Mouse (Mus musculus) midbrain, embryonic 12.5 days (tissue): ENCODE measurements around the gene Irak3. TPM values are rescaled to one million over a fixed set of nuclear protein-coding genes. Genes with fewer than 3 reads are reported as not detected.

Source experiments
- ATAC-seq: fragments of 200-750 bp; cut with Nextera tagmentation; 2 replicates; pipeline ENCODE4 v1.8.0; 2017; ENCODE audit warnings: low read depth, moderate TSS enrichment, moderate library complexity; ENCODE audit not compliant: low FRiP score
- H3K27ac ChIP-seq: fragments of 300-500 bp; sonication (generic); replicated peaks from 2 replicates; pipeline ENCODE4 v1.5.1; 2016; ENCODE audit warnings: mild to moderate bottlenecking
- H3K27me3 ChIP-seq: fragments of 300-500 bp; sonication (generic); 2 replicates; pipeline ENCODE4 v1.6.1; 2016; ENCODE audit warnings: mild to moderate bottlenecking
- H3K36me3 ChIP-seq: fragments of 300-500 bp; sonication (generic); 2 replicates; pipeline ENCODE4 v1.6.1; 2016
- H3K4me1 ChIP-seq: fragments of 300-500 bp; sonication (generic); 2 replicates; pipeline ENCODE4 v1.6.1; 2016
- H3K4me2 ChIP-seq: fragments of 300-500 bp; sonication (generic); replicated peaks from 2 replicates; pipeline ENCODE4 v1.6.1; 2016; ENCODE audit warnings: mild to moderate bottlenecking, moderate library complexity
- H3K4me3 ChIP-seq: fragments of 300-500 bp; sonication (generic); 2 replicates; pipeline ENCODE4 v1.5.1; 2016; ENCODE audit warnings: mild to moderate bottlenecking
- H3K9ac ChIP-seq: fragments of 300-500 bp; sonication (generic); replicated peaks from 2 replicates; pipeline ENCODE4 v1.6.1; 2016; ENCODE audit warnings: mild to moderate bottlenecking, moderate library complexity
- H3K9me3 ChIP-seq: fragments of 300-500 bp; sonication (generic); 2 replicates; pipeline ENCODE4 v1.6.1; 2016; ENCODE audit warnings: mild to moderate bottlenecking
- WGBS: fragments of 180-500 bp; shearing (Covaris S2); methylation state at CpG from one replicate; pipeline ENCODE4 v1.1.7; 2016; 5-methylcytosine and 5-hydroxymethylcytosine counted together
- polyA plus RNA-seq: library from polyadenylated mRNA; unstranded; fragments of >200 nt; fragmentation: Nextera tagmentation; extraction: Ambion mirVana; gene quantifications from 2 replicates; pipeline ENCODE4 v1.2.1, GENCODE M21; 2016

The Irak3 gene
- polyA plus RNA-seq, 1 experiment from 2014 or later: 0.40 TPM

DNA sequence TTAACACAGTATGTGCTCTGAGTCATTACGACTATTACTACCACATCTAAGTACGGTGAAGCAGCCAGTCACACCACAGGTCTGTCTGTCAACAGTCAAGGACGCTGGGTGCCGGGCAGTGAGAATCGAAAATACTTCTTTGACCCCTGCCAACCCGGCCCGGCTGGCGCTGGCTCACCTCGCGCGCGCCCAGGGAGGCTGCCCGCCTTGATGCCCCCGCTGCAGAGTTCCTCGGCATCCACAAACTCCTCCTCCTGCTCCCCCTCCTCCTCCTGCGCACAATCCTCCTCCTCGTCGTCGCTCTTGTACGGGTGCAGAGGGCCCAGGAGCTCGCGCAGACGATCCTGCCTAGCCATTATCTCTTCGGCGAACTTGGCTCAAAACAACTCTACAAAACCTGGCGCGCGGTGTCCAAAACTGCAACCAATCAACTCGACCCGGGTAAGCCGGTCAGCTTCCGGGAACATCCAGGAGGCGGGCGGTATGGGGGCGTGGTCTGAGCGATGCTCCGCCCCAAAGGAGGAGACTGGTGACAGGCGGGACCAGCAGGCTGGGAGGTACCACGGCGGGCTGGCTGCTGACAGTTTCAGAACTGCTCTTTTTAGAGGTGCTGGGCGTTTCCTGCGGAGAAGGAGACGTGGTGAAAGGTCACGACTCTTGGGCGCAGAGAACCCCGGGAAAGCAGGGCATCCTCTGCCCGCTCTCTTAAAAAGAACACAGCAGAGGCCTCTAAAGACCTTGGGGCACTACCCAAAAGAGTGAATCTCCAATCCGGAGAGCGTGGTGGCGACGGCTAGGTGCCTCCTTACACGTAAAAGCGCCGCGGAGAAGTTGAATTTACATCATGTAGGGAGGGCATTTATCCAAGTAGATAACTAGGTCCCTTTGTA is 89.2 kb downstream of the Irak3 start, which contains the start of gene Helb:
Gene Helb, minus strand, starts transcription at position 481 of the 890 bp plus-strand sequence.
- Histone ChIP-seq H3K27me3 (0 out of 2 replicates have a peak, but pooled peaks cover 6% of the 10 kb centered on the region), H3K4me1 (peaks cover 9% of the 10 kb centered on the region), H3K36me3 (no peaks in the 10 kb centered on the region), H3K9ac (peak within 1 kb of the TSS; percentile 61), H3K4me3 (peak within 1 kb of the TSS; percentile 76), H3K4me2 (peak within 1 kb of the TSS; percentile 84), H3K9me3 (no peaks in the 10 kb centered on the region), H3K27ac (no peak within 1 kb of the TSS)
- ATAC-seq: peak; percentile 99
- under 1% methylated on average over 55 of the region's 55 CpGs for WGBS

DNA sequence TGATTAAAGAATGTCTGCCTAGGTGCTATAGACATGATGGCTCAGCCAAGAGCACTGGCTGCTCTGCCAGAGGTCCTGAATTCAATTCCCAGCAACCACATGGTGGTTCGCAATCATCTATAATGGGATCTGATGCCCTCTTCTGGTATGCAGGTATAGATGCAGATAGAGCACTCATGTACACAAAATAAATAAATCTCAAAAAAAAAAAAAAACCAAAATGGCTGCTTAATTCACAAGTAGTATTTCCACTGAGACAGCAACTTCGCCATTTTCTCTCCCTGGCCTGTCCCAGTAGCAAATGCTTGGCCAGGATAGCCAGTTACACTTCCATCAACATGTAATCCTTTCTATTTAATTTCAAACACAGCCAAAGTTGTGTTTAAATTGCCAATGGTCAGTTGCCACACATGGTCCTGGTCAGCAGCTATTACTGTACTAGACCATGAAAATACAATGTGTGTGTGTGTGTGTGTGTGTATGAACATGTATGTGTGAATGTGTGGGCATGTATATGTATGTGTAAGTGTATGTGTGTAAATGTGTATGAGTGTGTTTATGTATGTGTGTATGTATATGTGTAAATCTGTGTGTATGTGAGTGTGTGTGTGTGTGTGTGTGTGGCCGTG is 90.1 kb downstream of the Irak3 start:
- no peaks in the 10 kb centered on the region for H3K9me3 ChIP-seq
- H3K27ac ChIP-seq: no peak overlapping the region
- H3K4me3 ChIP-seq: peak overlapping the region; percentile 76
- H3K9ac ChIP-seq: no peak overlapping the region
- H3K27me3 ChIP-seq: 0 out of 2 replicates have a peak, but pooled peaks cover 6% of the 10 kb centered on the region
- H3K36me3 ChIP-seq: 0 out of 2 replicates have a peak, but pooled peaks cover 1% of the 10 kb centered on the region
- ATAC-seq: no peak
- peaks cover 9% of the 10 kb centered on the region for H3K4me1 ChIP-seq
- peak overlapping the region; percentile 84 for H3K4me2 ChIP-seq
- 73% methylated on average over 3 of the region's 3 CpGs for WGBS

DNA sequence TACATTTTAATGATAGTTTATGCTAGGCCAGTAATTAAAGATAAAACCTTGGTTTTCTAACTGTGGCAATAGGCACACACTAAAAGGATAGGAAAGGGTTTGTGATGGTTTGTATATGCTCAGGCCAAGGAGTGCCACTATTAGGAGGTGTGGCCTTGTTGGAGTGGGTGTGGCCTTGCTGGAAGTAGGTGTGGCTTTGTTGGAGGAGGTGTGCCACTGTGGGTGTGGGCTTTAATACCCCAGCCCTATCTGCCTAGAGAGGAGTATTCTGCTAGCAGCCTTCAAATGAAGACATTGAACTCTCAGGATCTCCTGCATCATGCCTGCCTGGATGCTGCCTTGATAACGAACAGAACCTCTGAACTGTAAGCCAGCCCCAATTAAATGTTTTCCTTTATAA is 101.1 kb downstream of the Irak3 start:
- H3K9me3 ChIP-seq: no peaks in the 10 kb centered on the region
- 96% methylated on average over 1 of the region's 1 CpGs for WGBS
- no peak for ATAC-seq
- no peaks in the 10 kb centered on the region for H3K27me3 ChIP-seq
- H3K4me3 ChIP-seq: no peak overlapping the region
- H3K9ac ChIP-seq: no peak overlapping the region
- H3K27ac ChIP-seq: no peak overlapping the region
- peaks cover 20% of the 10 kb centered on the region; the same call in 1 of the 2 replicates for H3K36me3 ChIP-seq
- H3K4me2 ChIP-seq: no peak overlapping the region
- H3K4me1 ChIP-seq: no peaks in the 10 kb centered on the region

DNA sequence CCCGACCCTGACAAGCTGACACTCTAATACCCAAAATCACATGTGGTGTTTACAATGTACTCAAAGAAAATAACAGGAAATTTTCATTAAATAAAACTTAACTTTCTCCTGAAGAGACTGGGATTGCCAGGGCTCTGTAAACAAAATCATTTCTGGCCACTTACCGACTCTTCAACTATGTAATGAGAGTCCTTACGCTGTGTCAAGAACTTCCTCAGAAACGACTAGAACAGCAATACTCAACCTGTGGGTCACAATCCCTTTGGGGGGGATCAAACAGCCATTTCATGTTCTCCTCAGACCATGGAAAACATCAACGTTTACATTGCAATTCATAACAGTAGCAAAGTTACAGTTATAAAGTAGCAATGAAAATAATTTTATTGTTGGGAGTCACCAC is 104.4 kb downstream of the Irak3 start:
- H3K36me3 ChIP-seq: peaks cover 23% of the 10 kb centered on the region

DNA sequence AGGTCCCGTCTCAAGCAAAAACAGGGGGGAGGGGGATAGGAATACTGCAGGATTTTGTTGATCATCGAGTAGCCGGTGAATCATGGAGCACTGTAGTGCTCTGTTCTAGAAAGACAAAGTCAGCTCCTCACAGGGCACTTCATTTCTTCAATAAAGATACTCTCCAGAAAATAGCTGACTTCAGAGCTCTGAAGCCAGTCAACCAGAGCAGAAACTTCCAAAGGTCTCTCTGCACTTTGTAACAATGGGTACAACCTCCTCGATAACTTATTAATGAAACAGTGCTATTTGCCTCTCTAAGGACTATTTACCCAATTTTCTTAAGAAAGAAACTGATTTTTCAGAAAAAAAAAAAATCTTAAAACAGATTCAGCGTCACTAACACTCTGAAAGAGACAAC is 106.2 kb downstream of the Irak3 start:
- Histone ChIP-seq H3K27me3 (no peaks in the 10 kb centered on the region), H3K9ac (no peak overlapping the region), H3K4me2 (no peak overlapping the region), H3K9me3 (no peaks in the 10 kb centered on the region), H3K27ac (no peak overlapping the region), H3K4me1 (no peaks in the 10 kb centered on the region), H3K4me3 (no peak overlapping the region), H3K36me3 (peaks cover 20% of the 10 kb centered on the region)
- WGBS: 93% methylated on average over 5 of the region's 5 CpGs
- ATAC-seq: no peak

More for the DNA sequence above, 104.4 kb downstream of the Irak3 start:
- Histone ChIP-seq H3K27ac (no peak overlapping the region), H3K27me3 (no peaks in the 10 kb centered on the region), H3K4me2 (no peak overlapping the region), H3K4me1 (no peaks in the 10 kb centered on the region), H3K9ac (no peak overlapping the region), H3K9me3 (no peaks in the 10 kb centered on the region), H3K4me3 (no peak overlapping the region)
- WGBS: 90% methylated on average over 5 of the region's 5 CpGs
- no peak for ATAC-seq

DNA sequence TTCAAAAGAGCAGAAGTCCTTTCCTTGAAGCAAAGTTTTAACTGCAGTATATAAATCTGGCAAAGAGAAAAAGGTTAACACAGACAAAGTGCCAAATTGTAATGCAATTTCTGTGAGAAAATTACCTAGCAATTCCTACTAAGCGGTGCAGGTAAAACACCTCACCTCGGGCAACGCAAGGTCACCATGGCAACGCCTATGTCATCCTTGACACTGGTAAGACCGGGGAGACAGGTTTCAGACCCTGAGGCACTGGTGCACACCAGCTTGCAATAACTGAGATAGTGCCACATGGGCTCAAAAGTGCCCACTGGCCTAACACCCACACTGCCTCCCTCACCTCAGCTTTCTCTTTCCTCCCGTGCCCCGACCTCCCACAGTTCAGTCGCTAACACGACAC is 106.8 kb downstream of the Irak3 start:
- no peak overlapping the region for H3K9ac ChIP-seq
- H3K4me1 ChIP-seq: no peaks in the 10 kb centered on the region
- H3K4me3 ChIP-seq: no peak overlapping the region
- no peaks in the 10 kb centered on the region for H3K27me3 ChIP-seq
- peaks cover 16% of the 10 kb centered on the region for H3K36me3 ChIP-seq
- H3K9me3 ChIP-seq: no peaks in the 10 kb centered on the region
- no peak overlapping the region for H3K27ac ChIP-seq
- no peak for ATAC-seq
- no peak overlapping the region for H3K4me2 ChIP-seq
- WGBS: 93% methylated on average over 9 of the region's 9 CpGs

DNA sequence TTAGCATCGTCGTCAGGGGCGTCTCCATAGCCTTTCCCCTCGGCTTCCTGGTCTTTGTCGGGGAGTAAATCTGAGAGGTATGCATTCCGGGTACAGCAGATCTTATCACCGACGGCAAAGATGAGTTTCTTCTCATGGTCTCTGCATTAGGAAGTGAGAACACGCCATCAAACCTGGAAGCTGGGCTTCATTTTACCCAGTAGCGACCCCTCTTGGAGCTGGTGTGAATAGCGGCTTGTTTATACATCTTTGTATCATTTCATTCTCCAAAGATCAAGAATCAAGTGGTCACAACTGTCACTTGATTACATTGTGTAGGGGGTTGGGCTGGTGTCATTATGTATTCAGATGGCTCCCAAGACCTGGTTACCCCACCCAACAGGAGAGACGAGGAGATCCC is 109.4 kb downstream of the Irak3 start:
- Histone ChIP-seq H3K4me2 (no peak overlapping the region), H3K36me3 (peaks cover 24% of the 10 kb centered on the region), H3K9me3 (no peaks in the 10 kb centered on the region), H3K27ac (no peak overlapping the region), H3K9ac (no peak overlapping the region), H3K4me1 (no peaks in the 10 kb centered on the region), H3K4me3 (no peak overlapping the region), H3K27me3 (no peaks in the 10 kb centered on the region)
- WGBS: 88% methylated on average over 12 of the region's 12 CpGs
- ATAC-seq: no peak

Other genes starting within 250 kb of the Irak3 start
- gene Helb, start 89.1 kb downstream of the Irak3 start, polyA plus RNA-seq: 5.0 and 5.3 TPM in 2 replicates
- 73.2 and 74.8 TPM in 2 replicates for gene Tmbim4, start 540 bp downstream of the Irak3 start, polyA plus RNA-seq
- 50.0 and 50.2 TPM in 2 replicates for gene Llph, start 24.9 kb upstream of the Irak3 start, polyA plus RNA-seq